Comparison of ENCODE assay signal across 25 mouse cellular contexts in genomic region chr5:35037438-35037837, GRCm38 (mm10). TPM values are rescaled to one million over a fixed set of nuclear protein-coding genes. Genes with fewer than 3 reads are reported as not detected.
DNase-seq lines count a peak whose midpoint lies in the region; ATAC-seq and TF ChIP-seq lines count a peak whose summit lies in the region.
"Had no signal": no experiment of that assay in that cellular context is flagged by ENCODE, and none has a peak within 500 bp of the region (broad histone marks: within the 10 kb centered on the region; RNA-seq: fewer than 3 reads in every experiment).

No protein-coding gene starts in this region.

- no peaks in the 10 kb centered on the region for H3K4me1 ChIP-seq in hindbrain, postnatal 0 days (ENCODE audit: insufficient read depth, low read length)
- H3K4me1 ChIP-seq: forebrain, embryonic 13.5 days; hindbrain, embryonic 12.5 days; neural tube, embryonic 15.5 days had no signal

- DNase-seq in lung, postnatal 36 days: peak; percentile 15
- no peak for DNase-seq in lung, postnatal 14 days
- DNase-seq in adipocyte (ENCODE audit: low spot score): peak; percentile 44
- peak; percentile 79 for DNase-seq in urinary bladder, postnatal 14 days (ENCODE audit: low spot score)
- no peak for DNase-seq in hindbrain, postnatal 0 days (ENCODE audit: low spot score)
- DNase-seq in liver: no peak
- DNase-seq: adrenal gland, postnatal 10 days; cerebellum, adult 9-11 months; gastrocnemius, postnatal 14 days; heart, postnatal 14 days; kidney, adult 8-10 months; kidney, postnatal 14 days; left cerebral cortex, postnatal 4 days; lung, adult 2 months; midbrain, embryonic 14.5 days; thymus, postnatal 36 days had no signal

- no peaks in the 10 kb centered on the region for H3K79me3 ChIP-seq in C2C12 (ENCODE audit: low read depth)

- H3K27me3 ChIP-seq in C2C12 (ENCODE audit: control insufficient read depth, insufficient read depth, insufficient read length): no peaks in the 10 kb centered on the region
- H3K27me3 ChIP-seq in hindbrain, postnatal 0 days (ENCODE audit: insufficient read depth, low read length): no peaks in the 10 kb centered on the region
- H3K27me3 ChIP-seq: CH12.LX; forebrain, embryonic 13.5 days; hindbrain, embryonic 12.5 days; neural tube, embryonic 15.5 days had no signal

- H3K9me3 ChIP-seq in hindbrain, postnatal 0 days (ENCODE audit: low read length): no peaks in the 10 kb centered on the region
- H3K9me3 ChIP-seq: forebrain, embryonic 13.5 days; hindbrain, embryonic 12.5 days; neural tube, embryonic 15.5 days had no signal

- no peak for ATAC-seq in hindbrain, postnatal 0 days
- ATAC-seq: forebrain, embryonic 13.5 days; inflammation-experienced regulatory T-cells, adult 6 months had no signal

- H3K4me2 ChIP-seq in hindbrain, postnatal 0 days (ENCODE audit: low read depth, low read length): no peak overlapping the region
- H3K4me2 ChIP-seq: forebrain, embryonic 13.5 days; heart, embryonic 11.5 days; hindbrain, embryonic 12.5 days; liver, embryonic 11.5 days; neural tube, embryonic 15.5 days had no signal

- H3K79me2 ChIP-seq in C2C12 (ENCODE audit: control insufficient read depth, insufficient read depth): no peaks in the 10 kb centered on the region

- H3K36me3 ChIP-seq in C2C12 (ENCODE audit: control insufficient read depth, insufficient read depth): no peaks in the 10 kb centered on the region
- H3K36me3 ChIP-seq in hindbrain, postnatal 0 days (ENCODE audit: insufficient read depth, low read length): peaks cover 8% of the 10 kb centered on the region; the same call in 1 of the 2 replicates

- H3ac ChIP-seq in C2C12 (ENCODE audit: control insufficient read depth, insufficient read length, low read depth): no peak overlapping the region

- H3K4me3 ChIP-seq in C2C12 (ENCODE audit: insufficient read depth, poor library complexity, severe bottlenecking): no peak overlapping the region
- no peak overlapping the region for H3K4me3 ChIP-seq in hindbrain, postnatal 0 days (ENCODE audit: low read length)
- H3K4me3 ChIP-seq: forebrain, embryonic 13.5 days; hindbrain, embryonic 12.5 days; neural tube, embryonic 15.5 days had no signal

- no peak for TF ChIP-seq CTCF in C2C12 (IDR thresholded peaks at IDR 0.05; ENCODE audit: control insufficient read depth, insufficient read depth, insufficient read length)
- no peak for TF ChIP-seq CTCF in hindbrain, postnatal 0 days (IDR thresholded peaks at IDR 0.05; ENCODE audit: low read depth)

- H3K9ac ChIP-seq in hindbrain, postnatal 0 days (replicated peaks; ENCODE audit: low read length): no peak overlapping the region
- H3K9ac ChIP-seq: forebrain, embryonic 13.5 days; hindbrain, embryonic 12.5 days; neural tube, embryonic 15.5 days had no signal

- no peak overlapping the region for H3K27ac ChIP-seq in hindbrain, postnatal 0 days
- H3K27ac ChIP-seq: forebrain, embryonic 13.5 days; hindbrain, embryonic 12.5 days; neural tube, embryonic 15.5 days had no signal

TF ChIP-seq in C2C12, 6 proteins besides CTCF, POLR2A, EP300 and RAD21:
- TF ChIP-seq MAX (IDR thresholded peaks at IDR 0.05): peak; percentile 15
- TF ChIP-seq MYOD1 (IDR thresholded peaks at IDR 0.05; ENCODE audit: control insufficient read depth, insufficient read length, low read depth): no peak

RNA-seq across cellular contexts. Expression of gene Hgfac, which starts 3.9 kb away (rescaled TPM):
- polyA plus RNA-seq in C2C12 (2012; fragmentation: generic; extraction: Trizol): 0.06 TPM
- total RNA-seq in hindbrain, postnatal 0 days (2014; rRNA removed): 0.78 and 1.4 TPM in 2 replicates
- not detected in 2 replicates for polyA plus RNA-seq in hindbrain, postnatal 0 days (2015; fragmentation: Nextera tagmentation; extraction: Ambion mirVana)
- total RNA-seq: CH12.LX had no signal
- polyA plus RNA-seq: embryonic facial prominence, embryonic 11.5 days had no signal

RNA-seq across cellular contexts. Expression of gene Dok7, which starts 19.1 kb away (rescaled TPM):
- 15.8 TPM for polyA plus RNA-seq in C2C12 (2012; fragmentation: generic; extraction: Trizol)
- 24.5 and 26.9 TPM in 2 replicates for total RNA-seq in hindbrain, postnatal 0 days (2014; rRNA removed)
- 10.9 and 11.6 TPM in 2 replicates for polyA plus RNA-seq in hindbrain, postnatal 0 days (2015; fragmentation: Nextera tagmentation; extraction: Ambion mirVana)
- total RNA-seq: CH12.LX had no signal

Comparison
In these comparisons a context has a peak if more than half of its experiments do, and no peak if none do; other contexts are left out.
1. DNase-seq: peak in lung, postnatal 36 days (single experiment), adipocyte (single experiment) and urinary bladder, postnatal 14 days (single experiment); none in lung, postnatal 14 days (single experiment), hindbrain, postnatal 0 days (single experiment) and liver (single experiment).